Mouse (Mus musculus): ENCODE results near the gene Gm3139. TPM values are rescaled to one million over a fixed set of nuclear protein-coding genes. Genes with fewer than 3 reads are reported as not detected.

The Gm3139 gene
- polyA plus RNA-seq (2014; fragmentation: Illumina TruSeq; extraction: RNeasy Lipid Tissue Mini Kit (QIAGEN cat#74804); ENCODE audit: low read depth, low replicate concordance) = not detected

GRCm38 (mm10) chr5:94525987-94526386, at the start of gene Gm3139:
Gm3139 (plus strand) TSS chr5:94526287.

Other genes with a start within 250 kb of the Gm3139 start
- gene A430089I19Rik, start 219.5 kb upstream of the Gm3139 start, polyA plus RNA-seq (2014; fragmentation: Illumina TruSeq; extraction: RNeasy Lipid Tissue Mini Kit (QIAGEN cat#74804); ENCODE audit: low read depth, low replicate concordance) = not detected
- not detected for gene Gm6502, start 211.9 kb upstream of the Gm3139 start, polyA plus RNA-seq (2014; fragmentation: Illumina TruSeq; extraction: RNeasy Lipid Tissue Mini Kit (QIAGEN cat#74804); ENCODE audit: low read depth, low replicate concordance)
- gene AA792892, start 186.5 kb upstream of the Gm3139 start, polyA plus RNA-seq (2014; fragmentation: Illumina TruSeq; extraction: RNeasy Lipid Tissue Mini Kit (QIAGEN cat#74804); ENCODE audit: low read depth, low replicate concordance) = not detected
- gene Gm7682, start 80.5 kb upstream of the Gm3139 start, polyA plus RNA-seq (2014; fragmentation: Illumina TruSeq; extraction: RNeasy Lipid Tissue Mini Kit (QIAGEN cat#74804); ENCODE audit: low read depth, low replicate concordance) = not detected
- not detected for gene Gm3147, start 90.1 kb downstream of the Gm3139 start, polyA plus RNA-seq (2014; fragmentation: Illumina TruSeq; extraction: RNeasy Lipid Tissue Mini Kit (QIAGEN cat#74804); ENCODE audit: low read depth, low replicate concordance)
- gene Gm6509, start 97.7 kb downstream of the Gm3139 start, polyA plus RNA-seq (2014; fragmentation: Illumina TruSeq; extraction: RNeasy Lipid Tissue Mini Kit (QIAGEN cat#74804); ENCODE audit: low read depth, low replicate concordance) = not detected
- not detected for gene Gm6205, start 122.1 kb downstream of the Gm3139 start, polyA plus RNA-seq (2014; fragmentation: Illumina TruSeq; extraction: RNeasy Lipid Tissue Mini Kit (QIAGEN cat#74804); ENCODE audit: low read depth, low replicate concordance)

All from kidney, adult 10 weeks (tissue).